Mouse (Mus musculus): ENCODE data around the gene Hoxc13. TPM values are rescaled to one million over a fixed set of nuclear protein-coding genes. Genes with fewer than 3 reads are reported as not detected.

Gene Hoxc13
- polyA plus RNA-seq, 1 experiment from 2014 or later = not detected

GRCm38 (mm10) chr15:102948842-102949241, 27.9 kb downstream of the Hoxc13 start:
- ATAC-seq = no peak
- no peak overlapping the region for H3K27ac ChIP-seq (ENCODE audit: low read length)

GRCm38 (mm10) chr15:102949696-102950095, 28.8 kb downstream of the Hoxc13 start:
- Histone ChIP-seq H3K4me1 (replicated peaks; ENCODE audit: control insufficient read depth, insufficient read depth, low read length) (no peaks in the 10 kb centered on the region), H3K27me3 (replicated peaks; ENCODE audit: control insufficient read depth, insufficient read depth, low read length) (peaks cover 93% of the 10 kb centered on the region), H3K36me3 (ENCODE audit: control insufficient read depth, insufficient read depth) (no peaks in the 10 kb centered on the region), H3K27ac (ENCODE audit: low read length) (no peak overlapping the region), H3K4me2 (ENCODE audit: low read length) (no peak overlapping the region), H3K9ac (replicated peaks; ENCODE audit: low read depth, low read length) (no peak overlapping the region), H3K4me3 (replicated peaks; ENCODE audit: low read length) (no peak overlapping the region), H3K9me3 (ENCODE audit: control insufficient read depth, low read length) (no peaks in the 10 kb centered on the region)
- 1% methylated on average over 20 of the region's 20 CpGs for WGBS
- ATAC-seq = no peak

More at GRCm38 (mm10) chr15:102948842-102949241, 27.9 kb downstream of the Hoxc13 start:
- Histone ChIP-seq H3K4me2 (ENCODE audit: low read length) (no peak overlapping the region), H3K9ac (replicated peaks; ENCODE audit: low read depth, low read length) (no peak overlapping the region), H3K4me3 (replicated peaks; ENCODE audit: low read length) (no peak overlapping the region), H3K4me1 (replicated peaks; ENCODE audit: control insufficient read depth, insufficient read depth, low read length) (no peaks in the 10 kb centered on the region), H3K9me3 (ENCODE audit: control insufficient read depth, low read length) (no peaks in the 10 kb centered on the region), H3K36me3 (ENCODE audit: control insufficient read depth, insufficient read depth) (no peaks in the 10 kb centered on the region), H3K27me3 (replicated peaks; ENCODE audit: control insufficient read depth, insufficient read depth, low read length) (peaks cover 93% of the 10 kb centered on the region)
- WGBS = 7% methylated on average over 2 of the region's 2 CpGs

DNA sequence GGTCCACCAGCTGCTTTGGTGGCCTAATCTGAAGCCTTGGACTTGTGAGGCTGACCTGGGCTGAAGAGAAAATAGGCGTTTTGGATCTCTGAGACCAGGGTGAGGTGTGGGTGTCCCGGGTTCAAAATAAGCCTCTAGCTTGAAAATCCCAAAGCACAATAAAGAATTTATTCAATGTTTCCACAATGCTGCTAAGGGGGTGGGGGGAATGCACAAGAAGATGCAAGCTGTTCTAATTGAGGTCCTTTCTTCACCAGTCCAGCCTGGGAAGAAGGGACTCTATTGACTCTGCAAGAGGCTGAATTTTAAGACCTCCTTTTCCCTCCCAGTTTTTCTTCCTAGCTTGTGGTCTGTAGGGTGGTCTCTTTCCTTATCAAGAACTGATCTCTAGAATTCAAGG, 30.0 kb downstream of the Hoxc13 start:
- WGBS = 17% methylated on average over 2 of the region's 2 CpGs
- Histone ChIP-seq H3K9ac (replicated peaks; ENCODE audit: low read depth, low read length) (no peak overlapping the region), H3K4me2 (ENCODE audit: low read length) (no peak overlapping the region), H3K9me3 (ENCODE audit: control insufficient read depth, low read length) (no peaks in the 10 kb centered on the region), H3K27me3 (replicated peaks; ENCODE audit: control insufficient read depth, insufficient read depth, low read length) (peaks cover 86% of the 10 kb centered on the region), H3K4me3 (replicated peaks; ENCODE audit: low read length) (no peak overlapping the region), H3K4me1 (replicated peaks; ENCODE audit: control insufficient read depth, insufficient read depth, low read length) (no peaks in the 10 kb centered on the region), H3K27ac (ENCODE audit: low read length) (no peak overlapping the region), H3K36me3 (ENCODE audit: control insufficient read depth, insufficient read depth) (no peaks in the 10 kb centered on the region)
- ATAC-seq = no peak

- no peak overlapping the region for H3K4me3 ChIP-seq (replicated peaks; ENCODE audit: low read length)
- peaks cover 84% of the 10 kb centered on the region for H3K27me3 ChIP-seq (replicated peaks; ENCODE audit: control insufficient read depth, insufficient read depth, low read length)
- ATAC-seq = no peak
- H3K36me3 ChIP-seq (ENCODE audit: control insufficient read depth, insufficient read depth) = no peaks in the 10 kb centered on the region
- H3K9ac ChIP-seq (replicated peaks; ENCODE audit: low read depth, low read length) = no peak overlapping the region
- no peaks in the 10 kb centered on the region for H3K4me1 ChIP-seq (replicated peaks; ENCODE audit: control insufficient read depth, insufficient read depth, low read length)
- H3K9me3 ChIP-seq (ENCODE audit: control insufficient read depth, low read length) = no peaks in the 10 kb centered on the region
- H3K27ac ChIP-seq (ENCODE audit: low read length) = no peak overlapping the region
- no peak overlapping the region for H3K4me2 ChIP-seq (ENCODE audit: low read length)
- WGBS = 4% methylated on average over 6 of the region's 6 CpGs
Observed at GRCm38 (mm10) chr15:102953561-102953960, 32.7 kb downstream of the Hoxc13 start.

GRCm38 (mm10) chr15:102954192-102955006, 33.5 kb downstream of the Hoxc13 start, which contains the start of gene Hoxc11:
Gene Hoxc11, plus strand, starts transcription at chr15:102954427.
- Histone ChIP-seq H3K9ac (replicated peaks; ENCODE audit: low read depth, low read length) (no peak within 1 kb of the TSS), H3K4me1 (replicated peaks; ENCODE audit: control insufficient read depth, insufficient read depth, low read length) (no peaks in the 10 kb centered on the region), H3K4me3 (replicated peaks; ENCODE audit: low read length) (no peak within 1 kb of the TSS), H3K27me3 (replicated peaks; ENCODE audit: control insufficient read depth, insufficient read depth, low read length) (peaks cover 81% of the 10 kb centered on the region), H3K4me2 (ENCODE audit: low read length) (no peak within 1 kb of the TSS), H3K9me3 (ENCODE audit: control insufficient read depth, low read length) (no peaks in the 10 kb centered on the region), H3K27ac (ENCODE audit: low read length) (no peak within 1 kb of the TSS), H3K36me3 (ENCODE audit: control insufficient read depth, insufficient read depth) (no peaks in the 10 kb centered on the region)
- ATAC-seq = no peak
- under 1% methylated on average over 57 of the region's 57 CpGs for WGBS

- Histone ChIP-seq H3K36me3 (ENCODE audit: control insufficient read depth, insufficient read depth) (no peaks in the 10 kb centered on the region), H3K4me3 (replicated peaks; ENCODE audit: low read length) (no peak overlapping the region), H3K27me3 (replicated peaks; ENCODE audit: control insufficient read depth, insufficient read depth, low read length) (peaks cover 82% of the 10 kb centered on the region), H3K9ac (replicated peaks; ENCODE audit: low read depth, low read length) (no peak overlapping the region), H3K27ac (ENCODE audit: low read length) (no peak overlapping the region), H3K9me3 (ENCODE audit: control insufficient read depth, low read length) (no peaks in the 10 kb centered on the region), H3K4me2 (ENCODE audit: low read length) (no peak overlapping the region), H3K4me1 (replicated peaks; ENCODE audit: control insufficient read depth, insufficient read depth, low read length) (no peaks in the 10 kb centered on the region)
- WGBS = 0% methylated on average over 28 of the region's 28 CpGs
- ATAC-seq = no peak
Observed at GRCm38 (mm10) chr15:102955007-102955382, 34.1 kb downstream of the Hoxc13 start.

DNA sequence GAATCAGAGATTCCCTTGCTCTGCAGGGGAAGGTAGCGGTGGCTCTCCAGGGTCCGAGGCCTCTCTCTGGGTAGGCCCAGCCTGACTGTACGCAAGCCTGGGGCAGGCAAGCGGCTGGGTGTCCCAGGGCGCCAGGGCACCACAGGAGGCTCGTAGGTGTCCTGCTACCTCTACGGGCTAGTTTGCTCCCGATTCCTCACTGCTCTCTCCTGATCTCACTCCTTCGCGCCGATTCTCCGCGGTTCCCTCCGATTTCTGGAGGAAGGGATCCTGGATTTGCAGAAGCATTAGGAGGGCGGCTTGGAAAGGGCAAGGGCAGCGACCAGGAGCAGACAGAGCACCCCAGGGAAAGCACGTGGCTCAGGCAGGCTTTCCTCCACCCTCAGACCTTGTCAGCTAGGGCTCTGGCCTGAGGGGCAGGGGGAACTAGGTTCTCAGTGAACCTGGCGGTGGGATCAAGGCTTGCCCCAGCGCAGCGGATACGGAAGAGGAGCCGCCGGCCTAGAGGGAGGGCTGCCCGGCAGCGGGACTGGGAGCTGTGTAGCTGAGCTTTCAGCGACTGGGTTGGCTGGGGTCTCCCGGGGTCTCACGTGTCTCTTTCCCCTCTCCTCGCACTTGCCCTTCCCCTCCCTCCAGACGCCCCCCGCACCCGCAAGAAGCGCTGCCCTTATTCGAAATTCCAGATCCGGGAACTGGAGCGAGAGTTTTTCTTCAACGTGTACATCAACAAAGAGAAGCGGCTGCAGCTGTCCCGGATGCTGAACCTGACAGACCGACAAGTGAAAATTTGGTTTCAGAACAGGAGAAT, 35.1 kb downstream of the Hoxc13 start:
- no peaks in the 10 kb centered on the region for H3K36me3 ChIP-seq (ENCODE audit: control insufficient read depth, insufficient read depth)
- H3K4me3 ChIP-seq (replicated peaks; ENCODE audit: low read length) = no peak overlapping the region
- H3K4me2 ChIP-seq (ENCODE audit: low read length) = no peak overlapping the region
- no peak for ATAC-seq
- no peak overlapping the region for H3K9ac ChIP-seq (replicated peaks; ENCODE audit: low read depth, low read length)
- H3K27me3 ChIP-seq (replicated peaks; ENCODE audit: control insufficient read depth, insufficient read depth, low read length) = peaks cover 84% of the 10 kb centered on the region
- no peak overlapping the region for H3K27ac ChIP-seq (ENCODE audit: low read length)
- WGBS = under 1% methylated on average over 39 of the region's 40 CpGs
- H3K9me3 ChIP-seq (ENCODE audit: control insufficient read depth, low read length) = no peaks in the 10 kb centered on the region
- no peaks in the 10 kb centered on the region for H3K4me1 ChIP-seq (replicated peaks; ENCODE audit: control insufficient read depth, insufficient read depth, low read length)

DNA sequence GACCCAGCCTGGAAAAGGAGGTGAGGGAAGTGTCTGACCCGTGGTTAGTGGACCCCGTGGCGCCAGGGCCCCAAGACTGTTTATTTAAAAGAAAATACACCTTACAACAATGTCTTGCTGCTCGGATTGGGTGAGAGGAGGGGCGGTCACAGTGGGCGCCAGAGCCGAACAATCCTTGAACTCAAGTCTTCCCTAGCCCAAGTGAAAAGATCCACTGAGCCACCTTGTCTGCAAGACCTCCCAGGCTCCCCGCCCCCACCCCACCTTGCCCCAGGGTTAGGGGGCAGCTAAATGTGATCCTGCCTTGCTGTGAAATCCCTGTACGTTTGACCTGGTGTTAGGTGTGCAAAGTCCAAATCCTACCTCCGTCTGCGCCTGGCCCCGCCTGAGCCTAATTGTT, 36.0 kb downstream of the Hoxc13 start:
- no peak for ATAC-seq
- under 1% methylated on average over 12 of the region's 12 CpGs for WGBS
- Histone ChIP-seq H3K4me3 (replicated peaks; ENCODE audit: low read length) (no peak overlapping the region), H3K27ac (ENCODE audit: low read length) (no peak overlapping the region), H3K4me2 (ENCODE audit: low read length) (no peak overlapping the region), H3K9me3 (ENCODE audit: control insufficient read depth, low read length) (no peaks in the 10 kb centered on the region), H3K4me1 (replicated peaks; ENCODE audit: control insufficient read depth, insufficient read depth, low read length) (no peaks in the 10 kb centered on the region), H3K36me3 (ENCODE audit: control insufficient read depth, insufficient read depth) (no peaks in the 10 kb centered on the region), H3K27me3 (replicated peaks; ENCODE audit: control insufficient read depth, insufficient read depth, low read length) (peaks cover 84% of the 10 kb centered on the region), H3K9ac (replicated peaks; ENCODE audit: low read depth, low read length) (no peak overlapping the region)

DNA sequence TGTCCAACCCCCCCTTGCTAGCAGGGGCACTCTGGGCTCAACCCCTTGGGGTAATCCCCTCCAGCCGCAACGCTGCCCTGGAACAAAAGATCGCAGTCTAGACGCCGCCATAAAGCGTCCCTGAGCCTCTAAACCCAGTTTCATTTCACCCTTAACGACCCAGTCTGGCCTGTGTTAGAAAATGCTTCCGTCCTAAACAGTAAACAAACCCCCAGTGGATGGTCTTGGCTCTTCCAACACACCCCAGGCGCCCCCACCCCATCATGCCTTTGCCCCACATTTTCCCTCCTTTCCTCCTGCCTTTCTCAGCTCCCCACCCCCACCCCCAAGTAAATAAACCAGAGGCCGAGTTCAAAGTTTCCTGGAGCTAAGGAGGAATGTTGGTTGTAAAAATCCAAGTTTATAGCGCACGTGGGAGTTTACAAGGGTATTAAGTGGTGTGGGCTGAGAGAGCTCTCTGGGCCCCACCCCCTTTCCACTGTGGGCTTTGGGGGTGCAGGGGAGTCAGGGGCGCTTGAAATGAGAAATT, 38.8 kb downstream of the Hoxc13 start:
- no peaks in the 10 kb centered on the region for H3K9me3 ChIP-seq (ENCODE audit: control insufficient read depth, low read length)
- no peak for ATAC-seq

More for the DNA sequence above, 38.8 kb downstream of the Hoxc13 start:
- Histone ChIP-seq H3K4me1 (replicated peaks; ENCODE audit: control insufficient read depth, insufficient read depth, low read length) (no peaks in the 10 kb centered on the region), H3K4me3 (replicated peaks; ENCODE audit: low read length) (no peak overlapping the region), H3K4me2 (ENCODE audit: low read length) (no peak overlapping the region), H3K27ac (ENCODE audit: low read length) (no peak overlapping the region), H3K9ac (replicated peaks; ENCODE audit: low read depth, low read length) (no peak overlapping the region), H3K27me3 (replicated peaks; ENCODE audit: control insufficient read depth, insufficient read depth, low read length) (peaks cover 83% of the 10 kb centered on the region), H3K36me3 (ENCODE audit: control insufficient read depth, insufficient read depth) (no peaks in the 10 kb centered on the region)
- WGBS = under 1% methylated on average over 13 of the region's 13 CpGs
